Mouse (Mus musculus): ENCODE data around the gene Eml3.

Eml3 gene

GRCm38 (mm10) chr19:8987816-8988215, 58.5 kb downstream of the Eml3 start:
- no peak for DNase-seq (ENCODE audit: low spot score in 2 of 2)

- DNase-seq (ENCODE audit: low spot score in 2 of 2) = no peak
Measured at GRCm38 (mm10) chr19:8988346-8989065, 59.2 kb downstream of the Eml3 start.

DNA sequence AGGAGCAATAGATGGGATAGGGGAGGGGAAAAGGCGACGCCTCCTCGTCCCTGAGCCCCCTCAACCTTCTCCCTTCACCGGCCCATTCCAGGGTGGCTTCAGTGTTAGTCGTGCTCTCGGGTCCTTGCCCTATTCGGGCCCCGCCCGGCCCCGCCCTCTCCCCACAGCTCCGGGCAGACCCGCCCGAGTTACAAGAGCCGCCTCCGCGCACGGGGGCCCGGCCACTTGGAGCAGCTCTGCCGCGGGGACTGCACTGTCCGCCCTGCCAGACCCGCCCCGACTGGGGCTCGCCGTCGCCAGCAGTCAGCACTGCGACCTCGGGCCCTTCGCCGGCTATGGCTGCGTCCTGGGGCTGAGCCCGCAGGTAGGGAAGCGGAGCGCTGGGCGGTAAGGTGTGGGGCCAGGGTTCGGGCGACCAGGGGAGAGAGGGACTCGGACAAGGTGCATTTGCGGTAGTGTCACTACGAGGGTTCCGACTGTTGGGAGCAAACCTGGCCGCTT, 59.8 kb downstream of the Eml3 start, which contains the start of gene Ahnak:
TSS of gene Ahnak (plus strand) at position 219 of the 501 bp plus-strand sequence.
- peak; percentile 54 to 80 for DNase-seq (ENCODE audit: low spot score in 2 of 2)

GRCm38 (mm10) chr19:8989567-8990431, 60.4 kb downstream of the Eml3 start:
- peak in 1 of 2 experiments; percentile 39 for DNase-seq (ENCODE audit: low spot score in 2 of 2)

GRCm38 (mm10) chr19:8990432-8991102, 61.2 kb downstream of the Eml3 start:
- no peak for DNase-seq (ENCODE audit: low spot score in 2 of 2)

Measured in spleen, postnatal 4 days (tissue).